Mouse (Mus musculus) midbrain, postnatal 0 days (tissue): Measurements from ENCODE around the gene Fto. TPM values are rescaled to one million over a fixed set of nuclear protein-coding genes. Genes with fewer than 3 reads are reported as not detected.
A peak's percentile ranks its signal among the peaks of the same experiment; 100 is the strongest.

ENCODE experiments used
- ATAC-seq: fragments of 200-750 bp; cut with Nextera tagmentation; 2 replicates; pipeline ENCODE4 v1.8.0; 2017; ENCODE audit warnings: moderate number of reproducible peaks, mild to moderate bottlenecking, moderate TSS enrichment, moderate library complexity; ENCODE audit not compliant: low FRiP score
- DNase-seq: peaks from one replicate; pipeline ENCODE4 v3.0.0-alpha.2; 2015; ENCODE audit warnings: low spot score
- H3K27ac ChIP-seq: fragments of 300-500 bp; sonication (generic); 2 replicates; pipeline ENCODE4 v1.5.1; 2014; ENCODE audit warnings: low read depth, mild to moderate bottlenecking, low read length, mixed read lengths
- H3K27me3 ChIP-seq: fragments of 300-500 bp; sonication (generic); 2 replicates; pipeline ENCODE4 v1.6.1; 2014; ENCODE audit warnings: low read length, control low read depth, mixed read lengths; ENCODE audit not compliant: insufficient read depth
- H3K36me3 ChIP-seq: fragments of 300-500 bp; sonication (generic); 2 replicates; pipeline ENCODE4 v1.6.1; 2014; ENCODE audit warnings: low read length, control low read depth, mixed read lengths; ENCODE audit not compliant: insufficient read depth
- H3K4me1 ChIP-seq: fragments of 300-500 bp; sonication (generic); 2 replicates; pipeline ENCODE4 v1.6.1; 2014; ENCODE audit warnings: mild to moderate bottlenecking, control low read depth, antibody characterized with exemption, low read length, mixed read lengths; ENCODE audit not compliant: insufficient read depth
- H3K4me2 ChIP-seq: fragments of 300-500 bp; sonication (generic); 2 replicates; pipeline ENCODE4 v1.6.1; 2014; ENCODE audit warnings: low read depth, mild to moderate bottlenecking, low read length, mixed read lengths; ENCODE audit not compliant: poor library complexity, severe bottlenecking
- H3K4me3 ChIP-seq: fragments of 300-500 bp; sonication (generic); 2 replicates; pipeline ENCODE4 v1.5.1; 2014; ENCODE audit warnings: low read depth, mild to moderate bottlenecking, low read length, moderate library complexity
- H3K9ac ChIP-seq: fragments of 300-500 bp; sonication (generic); replicated peaks from 2 replicates; pipeline ENCODE4 v1.6.1; 2014; ENCODE audit warnings: mild to moderate bottlenecking, low read length, moderate library complexity, mixed read lengths; ENCODE audit not compliant: poor library complexity, severe bottlenecking
- H3K9me3 ChIP-seq: fragments of 300-500 bp; sonication (generic); 2 replicates; pipeline ENCODE4 v1.6.1; 2016; ENCODE audit warnings: low read length, control low read depth
- CTCF ChIP-seq: IDR thresholded peaks from 2 replicates; pipeline ENCODE4 v1.5.1; 2016; ENCODE audit warnings: antibody characterized with exemption, mild to moderate bottlenecking
- WGBS: fragments of 180-500 bp; shearing (Covaris S2); extraction: QIAGEN DNeasy Blood & Tissue Kit; methylation state at CpG from one replicate; pipeline ENCODE4 v1.1.7; 2014; 5-methylcytosine and 5-hydroxymethylcytosine counted together
- polyA plus RNA-seq: library from polyadenylated mRNA; unstranded; fragments of >200 nt; fragmentation: Nextera tagmentation; extraction: Ambion mirVana; gene quantifications from 2 replicates; pipeline ENCODE4 v1.2.1, GENCODE M21; 2015
- total RNA-seq: library from RNA; depleted of rRNA; stranded (reverse); fragments of >200 nt; gene quantifications from 2 replicates; pipeline ENCODE4 v1.2.3, GENCODE M21; 2014

Gene Fto
- total and polyA plus RNA-seq, 2 experiments from 2014 or later, result 97.9 to 151 TPM

DNA sequence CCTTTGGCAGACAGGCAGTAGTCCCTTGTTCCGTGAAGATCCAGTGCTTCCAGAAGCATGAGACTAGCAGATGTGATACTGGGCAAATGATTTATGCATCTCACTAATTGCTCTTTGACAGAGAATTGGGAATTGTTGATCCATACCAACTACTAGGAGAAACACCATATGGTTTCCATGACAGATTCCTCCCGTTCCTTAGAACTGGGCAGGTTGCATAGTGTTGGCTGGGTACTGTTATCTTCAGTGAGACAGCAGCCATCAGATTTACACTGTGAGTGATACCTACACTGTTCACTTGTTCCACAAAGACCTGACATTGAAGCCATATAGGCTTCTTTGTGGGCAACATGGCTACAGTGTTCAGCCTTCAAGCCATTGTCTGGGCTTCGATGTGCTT lies 191.0 kb downstream of the Fto start:
- Histone ChIP-seq H3K36me3 (no peaks in the 10 kb centered on the region), H3K4me2 (no peak overlapping the region), H3K4me1 (no peaks in the 10 kb centered on the region; the same call in 1 of the 2 replicates), H3K27me3 (peaks cover 2% of the 10 kb centered on the region; the same call in 1 of the 2 replicates), H3K9me3 (no peaks in the 10 kb centered on the region), H3K9ac (no peak overlapping the region), H3K27ac (no peak overlapping the region), H3K4me3 (no peak overlapping the region)
- ATAC-seq (no peak), DNase-seq (no peak)
- TF ChIP-seq CTCF, result no peak
- 91% methylated on average over 3 of the region's 3 CpGs for WGBS

DNA sequence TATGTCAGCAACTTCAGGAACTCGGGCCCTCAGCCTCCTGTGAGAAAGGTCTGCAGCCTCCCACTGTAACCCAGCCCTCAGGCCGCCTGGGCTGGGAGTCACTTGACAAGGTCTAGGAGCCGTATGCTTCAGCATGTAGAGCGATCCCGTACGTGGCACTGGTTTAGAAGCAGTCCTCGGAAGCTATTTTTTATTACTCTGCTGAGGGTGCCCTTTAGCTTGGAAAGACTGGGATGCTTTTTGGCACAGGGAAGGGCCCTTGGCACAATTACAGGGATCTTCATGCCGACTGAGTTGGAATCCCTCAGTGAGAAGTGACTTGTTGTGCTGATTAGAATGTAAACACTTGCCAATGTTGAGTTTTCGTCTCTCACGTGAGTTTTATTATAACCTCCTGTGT lies 191.6 kb downstream of the Fto start:
- Histone ChIP-seq H3K9ac (no peak overlapping the region), H3K27me3 (peaks cover 2% of the 10 kb centered on the region; the same call in 1 of the 2 replicates), H3K36me3 (no peaks in the 10 kb centered on the region), H3K27ac (no peak overlapping the region), H3K4me3 (no peak overlapping the region), H3K4me1 (no peaks in the 10 kb centered on the region; the same call in 1 of the 2 replicates), H3K9me3 (no peaks in the 10 kb centered on the region), H3K4me2 (no peak overlapping the region)
- ATAC-seq (no peak), DNase-seq (peak; percentile 54)
- WGBS, result 72% methylated on average over 10 of the region's 10 CpGs
- no peak for TF ChIP-seq CTCF

GRCm38 (mm10) chr8:91505411-91505954 lies 192.2 kb downstream of the Fto start:
- Histone ChIP-seq H3K4me2 (no peak overlapping the region), H3K4me3 (no peak overlapping the region), H3K9ac (no peak overlapping the region), H3K27me3 (peaks cover 2% of the 10 kb centered on the region; the same call in 1 of the 2 replicates), H3K36me3 (no peaks in the 10 kb centered on the region), H3K4me1 (no peaks in the 10 kb centered on the region; the same call in 1 of the 2 replicates), H3K27ac (no peak overlapping the region), H3K9me3 (no peaks in the 10 kb centered on the region)
- ATAC-seq (no peak), DNase-seq (no peak)
- 92% methylated on average over 8 of the region's 8 CpGs for WGBS
- TF ChIP-seq CTCF, result no peak

- H3K36me3 ChIP-seq, result no peaks in the 10 kb centered on the region
- no peak overlapping the region for H3K4me2 ChIP-seq
- no peak overlapping the region for H3K27ac ChIP-seq
- 81% methylated on average over 4 of the region's 4 CpGs for WGBS
- TF ChIP-seq CTCF, result no peak
- no peak for ATAC-seq
- no peaks in the 10 kb centered on the region; the same call in 1 of the 2 replicates for H3K4me1 ChIP-seq
- H3K9me3 ChIP-seq, result no peaks in the 10 kb centered on the region
- no peak for DNase-seq
- peaks cover 2% of the 10 kb centered on the region; the same call in 1 of the 2 replicates for H3K27me3 ChIP-seq
- H3K9ac ChIP-seq, result no peak overlapping the region
- H3K4me3 ChIP-seq, result no peak overlapping the region
These were observed 192.8 kb downstream of the Fto start for GRCm38 (mm10) chr8:91505997-91506672.

GRCm38 (mm10) chr8:91506682-91507257 lies 193.4 kb downstream of the Fto start:
- TF ChIP-seq CTCF, result no peak
- WGBS, result 80% methylated on average over 6 of the region's 6 CpGs
- ATAC-seq (no peak), DNase-seq (no peak)
- no peaks in the 10 kb centered on the region for H3K36me3 ChIP-seq
- no peak overlapping the region for H3K4me3 ChIP-seq
- no peak overlapping the region for H3K4me2 ChIP-seq
- H3K4me1 ChIP-seq, result no peaks in the 10 kb centered on the region
- H3K27ac ChIP-seq, result no peak overlapping the region
- H3K27me3 ChIP-seq, result peaks cover 2% of the 10 kb centered on the region; the same call in 1 of the 2 replicates
- H3K9ac ChIP-seq, result no peak overlapping the region
- no peaks in the 10 kb centered on the region for H3K9me3 ChIP-seq

DNA sequence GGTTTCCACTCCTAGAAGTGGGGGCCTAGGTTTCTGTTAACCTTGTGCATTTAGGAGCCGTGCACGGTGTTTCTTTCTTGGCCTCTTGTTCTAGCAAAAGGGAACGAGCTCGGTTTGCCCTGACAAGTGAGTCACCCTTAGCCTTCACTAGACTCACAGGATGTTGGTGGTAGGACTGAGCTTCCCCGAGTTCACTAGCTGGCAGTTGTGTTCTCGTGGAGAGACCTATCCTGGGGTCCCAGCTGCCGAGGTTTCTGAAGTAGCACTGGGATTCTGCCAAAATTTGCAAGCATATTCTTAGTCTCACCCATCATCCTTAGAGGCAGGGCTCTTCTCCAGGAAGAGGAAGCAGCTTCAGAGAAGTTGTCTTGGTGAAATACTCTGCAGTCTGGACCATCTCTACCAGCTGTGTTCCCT lies 194.4 kb downstream of the Fto start:
- no peaks in the 10 kb centered on the region for H3K4me1 ChIP-seq
- no peaks in the 10 kb centered on the region for H3K36me3 ChIP-seq
- no peaks in the 10 kb centered on the region for H3K9me3 ChIP-seq
- WGBS, result 86% methylated on average over 7 of the region's 7 CpGs
- H3K27ac ChIP-seq, result no peak overlapping the region
- TF ChIP-seq CTCF, result no peak
- ATAC-seq (no peak), DNase-seq (no peak)
- no peak overlapping the region for H3K4me3 ChIP-seq
- no peak overlapping the region for H3K9ac ChIP-seq
- H3K4me2 ChIP-seq, result no peak overlapping the region
- H3K27me3 ChIP-seq, result peaks cover 2% of the 10 kb centered on the region; the same call in 1 of the 2 replicates
